Mouse (Mus musculus) kidney, postnatal 0 days (tissue): ENCODE results near the gene Trim80. TPM values are rescaled to one million over a fixed set of nuclear protein-coding genes. Genes with fewer than 3 reads are reported as not detected.
A peak's percentile ranks its signal among the peaks of the same experiment; 100 is the strongest.

Experiments used
- ATAC-seq: fragments of 200-750 bp; cut with Nextera tagmentation; replicated peaks from 2 replicates; pipeline ENCODE4 v1.8.0; 2017; ENCODE audit warnings: low read depth, moderate number of reproducible peaks, moderate TSS enrichment, moderate library complexity; ENCODE audit not compliant: low FRiP score
- DNase-seq: peaks from one replicate; pipeline ENCODE4 v3.0.0-alpha.2; 2016; ENCODE audit warnings: low spot score
- H3K27ac ChIP-seq: fragments of 300-500 bp; sonication (generic); 2 replicates; pipeline ENCODE4 v1.5.1; 2014; ENCODE audit warnings: mild to moderate bottlenecking
- H3K27me3 ChIP-seq: fragments of 300-500 bp; sonication (generic); 2 replicates; pipeline ENCODE4 v1.6.1; 2014; ENCODE audit warnings: low read length, mixed read lengths; ENCODE audit not compliant: insufficient read depth
- H3K36me3 ChIP-seq: fragments of 300-500 bp; sonication (generic); 2 replicates; pipeline ENCODE4 v1.6.1; 2014; ENCODE audit warnings: low read length, mixed read lengths; ENCODE audit not compliant: insufficient read depth
- H3K4me1 ChIP-seq: fragments of 300-500 bp; sonication (generic); replicated peaks from 2 replicates; pipeline ENCODE4 v1.6.1; 2014; ENCODE audit warnings: antibody characterized with exemption, low read length, mixed read lengths; ENCODE audit not compliant: insufficient read depth
- H3K4me2 ChIP-seq: fragments of 300-500 bp; sonication (generic); 2 replicates; pipeline ENCODE4 v1.6.1; 2014; ENCODE audit warnings: mild to moderate bottlenecking, low read length, moderate library complexity, mixed read lengths
- H3K4me3 ChIP-seq: fragments of 300-500 bp; sonication (generic); replicated peaks from 2 replicates; pipeline ENCODE4 v1.5.1; 2014; ENCODE audit warnings: low read depth, low read length
- H3K9ac ChIP-seq: fragments of 300-500 bp; sonication (generic); 2 replicates; pipeline ENCODE4 v1.6.1; 2014; ENCODE audit warnings: low read depth, low read length
- H3K9me3 ChIP-seq: fragments of 300-500 bp; sonication (generic); replicated peaks from 2 replicates; pipeline ENCODE4 v1.6.1; 2016; ENCODE audit warnings: low read length, inconsistent platforms, mixed read lengths
- CTCF ChIP-seq: IDR thresholded peaks from 2 replicates; pipeline ENCODE4 v1.5.1; 2016; ENCODE audit warnings: antibody characterized with exemption, low read depth, mild to moderate bottlenecking, moderate library complexity
- WGBS: fragments of 180-500 bp; shearing (Covaris S2); extraction: QIAGEN DNeasy Blood & Tissue Kit; methylation state at CpG from one replicate; pipeline ENCODE4 v1.1.7; 2014; 5-methylcytosine and 5-hydroxymethylcytosine counted together
- polyA plus RNA-seq: library from polyadenylated mRNA; unstranded; fragments of >200 nt; fragmentation: Nextera tagmentation; extraction: Ambion mirVana; gene quantifications from 2 replicates; pipeline ENCODE4 v1.2.1, GENCODE M21; 2015

The Trim80 gene
- polyA plus RNA-seq, 1 experiment from 2014 or later, result 0.49 TPM

DNA sequence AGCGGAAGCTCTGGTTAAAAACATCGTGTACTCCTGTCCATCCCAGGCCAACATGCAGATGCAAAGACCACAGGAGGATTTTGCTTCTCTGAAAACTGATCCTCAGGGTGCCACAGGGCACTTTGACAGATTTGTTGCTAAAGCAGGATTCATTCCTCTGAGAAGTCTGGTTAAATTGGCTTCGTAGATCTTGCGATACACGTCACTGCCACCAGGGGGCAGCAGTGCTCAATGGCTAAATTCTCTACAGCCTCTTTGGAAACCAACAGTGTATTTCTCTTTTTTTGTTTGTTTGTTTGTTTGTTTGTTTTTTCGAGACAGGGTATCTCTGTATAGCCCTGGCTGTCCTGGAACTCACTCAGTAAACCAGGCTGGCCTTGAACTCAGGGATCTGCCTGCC lies 43.4 kb downstream of the Trim80 start:
- WGBS, result 18% methylated on average over 6 of the region's 6 CpGs
- no peaks in the 10 kb centered on the region for H3K27me3 ChIP-seq
- no peaks in the 10 kb centered on the region for H3K36me3 ChIP-seq
- no peak overlapping the region for H3K27ac ChIP-seq
- peak; percentile 97 for TF ChIP-seq CTCF
- DNase-seq, result peak; percentile 84
- H3K4me1 ChIP-seq, result no peaks in the 10 kb centered on the region
- H3K4me2 ChIP-seq, result no peak overlapping the region
- ATAC-seq, result no peak
- H3K4me3 ChIP-seq, result no peak overlapping the region
- no peak overlapping the region for H3K9ac ChIP-seq
- H3K9me3 ChIP-seq, result no peaks in the 10 kb centered on the region

DNA sequence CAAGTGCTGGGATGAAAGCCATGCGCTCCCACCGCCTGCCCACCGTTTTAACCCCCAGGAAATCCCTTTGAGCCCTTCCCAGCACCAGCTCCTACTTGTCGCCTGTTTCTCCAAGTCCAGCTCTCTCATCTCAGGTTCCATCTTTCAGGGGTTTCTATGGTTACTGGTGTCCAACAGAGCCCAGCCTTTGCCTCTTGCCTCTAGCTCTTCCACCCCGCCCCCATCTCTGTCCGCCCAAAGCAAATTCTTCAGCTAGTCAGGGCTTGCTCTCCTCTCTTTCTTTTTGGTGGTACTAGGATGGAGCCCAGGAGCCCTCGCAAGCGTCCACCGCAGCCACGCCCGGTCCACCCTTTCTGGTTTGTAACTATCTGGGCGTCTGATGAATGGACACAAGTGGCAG lies 44.8 kb downstream of the Trim80 start:
- Histone ChIP-seq H3K9ac (no peak overlapping the region), H3K4me2 (no peak overlapping the region), H3K9me3 (no peaks in the 10 kb centered on the region), H3K27me3 (no peaks in the 10 kb centered on the region), H3K4me3 (no peak overlapping the region), H3K36me3 (0 out of 2 replicates have a peak, but pooled peaks cover 8% of the 10 kb centered on the region), H3K4me1 (no peaks in the 10 kb centered on the region), H3K27ac (no peak overlapping the region)
- ATAC-seq, result no peak
- WGBS, result 46% methylated on average over 12 of the region's 12 CpGs
- TF ChIP-seq CTCF, result no peak
- DNase-seq, result peak; percentile 84

DNA sequence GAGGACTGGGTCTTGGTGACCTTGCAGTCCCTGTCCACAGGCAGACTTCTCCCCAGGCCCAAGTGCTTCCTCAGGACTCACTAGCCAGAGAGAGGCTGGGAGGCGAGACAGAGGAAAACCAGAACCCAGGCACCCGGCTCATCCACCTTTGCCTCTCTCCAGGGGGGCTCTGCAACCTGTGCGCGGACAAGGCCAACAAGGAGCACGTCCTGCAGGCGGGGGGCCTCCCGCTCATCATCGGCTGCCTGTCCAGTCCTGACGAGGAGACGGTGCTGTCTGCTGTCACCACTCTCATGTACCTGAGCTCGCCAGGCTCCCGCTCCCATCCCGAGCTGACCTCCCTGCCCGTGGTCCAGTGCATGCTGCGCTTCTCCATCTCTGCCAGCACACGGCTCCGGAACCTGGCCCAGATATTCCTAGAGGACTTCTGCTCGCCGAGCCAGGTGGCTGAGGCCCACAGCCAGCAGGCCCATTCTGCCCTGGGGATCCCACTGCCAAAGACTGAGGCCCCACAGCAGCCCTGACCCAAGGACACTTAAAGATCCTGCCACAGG lies 48.3 kb downstream of the Trim80 start:
- H3K27ac ChIP-seq, result no peak overlapping the region
- H3K9ac ChIP-seq, result no peak overlapping the region
- no peak overlapping the region for H3K4me2 ChIP-seq
- DNase-seq (no peak), ATAC-seq (no peak)
- 0 out of 2 replicates have a peak, but pooled peaks cover 8% of the 10 kb centered on the region for H3K36me3 ChIP-seq
- TF ChIP-seq CTCF, result no peak
- 93% methylated on average over 19 of the region's 19 CpGs for WGBS
- H3K9me3 ChIP-seq, result no peaks in the 10 kb centered on the region
- H3K4me3 ChIP-seq, result no peak overlapping the region
- H3K27me3 ChIP-seq, result no peaks in the 10 kb centered on the region
- peaks cover 7% of the 10 kb centered on the region; the same call in 1 of the 2 replicates for H3K4me1 ChIP-seq

DNA sequence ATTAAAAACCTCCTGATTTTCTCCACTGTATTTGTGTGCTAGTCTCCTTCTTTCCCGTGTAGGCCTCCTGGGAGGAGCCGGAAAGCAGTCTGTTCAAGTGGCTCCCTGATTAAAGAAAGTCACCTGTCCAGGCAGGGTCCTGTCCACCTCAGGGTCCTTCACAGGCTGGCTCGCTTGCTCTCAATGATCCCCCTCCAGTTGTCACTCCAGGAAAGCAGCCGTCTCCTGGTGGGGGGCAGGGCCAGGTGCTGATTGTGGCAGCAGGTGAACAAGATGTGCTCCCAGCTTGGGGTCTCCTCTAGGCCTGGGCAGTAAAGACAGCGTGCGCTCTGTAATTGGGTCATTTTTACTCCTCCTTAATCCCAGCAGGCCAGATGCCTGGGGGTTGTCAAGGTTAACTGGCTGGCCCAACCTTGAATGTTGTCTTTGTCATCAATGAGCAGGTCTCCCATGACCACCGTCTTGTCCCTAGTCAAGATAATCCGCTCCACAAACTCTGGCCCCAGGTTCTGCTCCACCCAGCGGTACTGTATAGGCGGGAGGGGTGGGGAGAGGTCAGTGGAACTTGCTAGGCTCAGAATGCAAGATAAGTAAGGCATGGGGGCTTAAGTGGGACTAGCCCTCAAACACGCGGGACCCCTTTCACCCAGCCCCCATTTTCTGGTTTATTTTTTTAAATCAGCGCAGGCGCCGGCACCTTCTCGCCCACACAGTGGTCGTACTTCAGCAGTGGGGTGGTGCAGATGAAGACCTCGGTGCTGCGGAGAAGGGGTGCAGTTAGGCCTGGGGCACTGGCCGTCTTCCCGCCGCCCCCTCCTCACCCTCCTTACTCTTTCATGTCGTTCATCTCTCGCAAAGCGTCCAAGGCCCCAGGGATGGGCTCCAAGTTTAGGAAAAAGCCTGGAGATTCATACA lies 50.4 kb downstream of the Trim80 start:
- H3K27me3 ChIP-seq, result no peaks in the 10 kb centered on the region
- H3K4me3 ChIP-seq, result peak overlapping the region; percentile 60
- no peak overlapping the region for H3K27ac ChIP-seq
- DNase-seq (no peak), ATAC-seq (peak; percentile 47; the same call in 1 of the 2 replicates)
- peak overlapping the region; percentile 64 for H3K4me2 ChIP-seq
- H3K4me1 ChIP-seq, result peaks cover 7% of the 10 kb centered on the region; the same call in 1 of the 2 replicates
- H3K9me3 ChIP-seq, result no peaks in the 10 kb centered on the region
- peak overlapping the region; percentile 56 for H3K9ac ChIP-seq
- no peak for TF ChIP-seq CTCF
- 24% methylated on average over 25 of the region's 25 CpGs for WGBS
- 0 out of 2 replicates have a peak, but pooled peaks cover 8% of the 10 kb centered on the region for H3K36me3 ChIP-seq

DNA sequence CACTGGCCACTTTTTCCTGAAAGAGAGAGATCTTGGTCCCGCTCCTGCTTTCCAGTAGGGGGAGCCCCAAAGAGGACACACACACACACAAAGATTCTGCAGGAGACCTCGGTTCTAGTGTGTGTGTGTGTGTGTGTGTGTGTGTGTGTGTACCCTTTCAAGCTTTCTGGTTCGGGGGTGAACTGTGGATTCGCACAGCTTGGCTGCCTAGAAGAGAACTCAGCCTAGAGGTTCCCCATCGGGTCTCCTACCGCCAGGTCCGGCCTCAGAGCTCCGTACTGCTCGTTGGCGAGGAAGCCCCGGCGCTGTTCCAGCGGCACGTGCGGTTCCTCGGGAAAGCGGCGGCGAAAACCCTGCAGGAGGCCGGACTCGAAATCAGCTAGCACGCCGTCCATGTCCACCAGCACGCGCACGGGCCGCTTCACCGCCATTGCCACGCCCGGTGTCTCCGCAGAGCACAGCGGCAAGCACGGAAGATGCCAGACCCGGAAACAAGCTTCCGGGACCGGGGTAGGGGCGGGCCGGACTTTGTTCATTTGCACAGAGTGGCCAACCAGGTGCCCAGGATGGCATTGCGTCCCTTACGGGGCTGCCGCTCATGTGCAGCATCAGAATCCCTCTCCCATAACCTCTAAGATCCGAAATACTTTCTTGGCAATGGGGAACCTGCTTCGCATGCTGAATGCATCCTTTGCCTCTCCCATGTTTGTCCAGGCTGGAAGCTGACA lies 51.2 kb downstream of the Trim80 start, which contains the start of gene Nt5c:
Gene Nt5c, minus strand, starts transcription at position 507 of the 728 bp plus-strand sequence.
- peaks cover 7% of the 10 kb centered on the region; the same call in 1 of the 2 replicates for H3K4me1 ChIP-seq
- H3K4me3 ChIP-seq, result peak within 1 kb of the TSS; percentile 60
- ATAC-seq, result peak; percentile 86

More for the DNA sequence above, 51.2 kb downstream of the Trim80 start, which contains the start of gene Nt5c:
- Histone ChIP-seq H3K9ac (peak within 1 kb of the TSS; percentile 56), H3K27me3 (no peaks in the 10 kb centered on the region), H3K9me3 (no peaks in the 10 kb centered on the region), H3K27ac (peak within 1 kb of the TSS; percentile 76), H3K36me3 (0 out of 2 replicates have a peak, but pooled peaks cover 8% of the 10 kb centered on the region), H3K4me2 (peak within 1 kb of the TSS; percentile 64)
- DNase-seq, result peak; percentile 82
- TF ChIP-seq CTCF, result peak; percentile 82
- WGBS, result under 1% methylated on average over 43 of the region's 43 CpGs
